Mouse (Mus musculus) spleen, adult 2 months (tissue): ENCODE results near the gene Gfra4.

ENCODE experiments used
- CTCF ChIP-seq: fragments of 200-500 bp; IDR thresholded peaks from 2 replicates; pipeline ENCODE4 v1.5.1; 2011; ENCODE audit warnings: mild to moderate bottlenecking, inconsistent platforms; ENCODE audit not compliant: insufficient read depth, insufficient read length, insufficient replicate concordance; ENCODE audit errors: extremely low read depth
- POLR2A ChIP-seq: fragments of 200-500 bp; IDR thresholded peaks from 2 replicates; pipeline ENCODE4 v1.6.1; 2011; ENCODE audit warnings: low read depth, low read length, inconsistent platforms

DNA sequence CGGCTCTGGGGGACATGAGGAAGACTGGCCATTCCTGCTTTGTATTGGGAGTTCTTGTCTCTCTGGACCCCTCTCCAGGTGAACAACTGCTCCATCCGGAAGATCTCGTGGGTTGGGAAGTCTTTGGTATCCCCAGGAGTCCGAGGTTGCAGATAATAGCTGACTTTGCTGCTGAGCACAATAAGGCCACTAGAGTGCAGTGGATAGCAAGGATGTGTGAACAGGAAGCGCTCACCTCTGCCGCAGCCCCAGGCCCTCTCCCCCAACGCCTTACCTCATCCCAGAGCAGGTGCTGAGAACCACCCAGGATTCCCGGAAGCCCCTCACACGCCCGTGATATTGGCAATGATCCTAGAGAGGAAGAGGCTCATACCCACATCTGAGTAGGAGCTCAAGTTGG is 13.3 kb upstream of the Gfra4 start:
- TF ChIP-seq CTCF (0 out of 2 replicates have a peak, but pooled peaks have one; percentile 4), POLR2A (no peak)
